Mouse (Mus musculus) G1E (cell line): ENCODE data around the gene Zfp512b.

Experiments
- CTCF ChIP-seq: IDR thresholded peaks from 2 replicates; pipeline ENCODE4 v1.5.1; 2012; ENCODE audit warnings: low read depth, low read length, inconsistent platforms, mixed read lengths
- GATA1 ChIP-seq: IDR thresholded peaks from 2 replicates; pipeline ENCODE4 v1.6.1; 2012; ENCODE audit warnings: borderline replicate concordance, low read length, inconsistent platforms, mixed read lengths
- TAL1 ChIP-seq: conservative IDR thresholded peaks from 2 replicates; pipeline ENCODE4 v1.6.1; 2012; ENCODE audit warnings: low read depth, low read length, inconsistent platforms, mixed read lengths

DNA sequence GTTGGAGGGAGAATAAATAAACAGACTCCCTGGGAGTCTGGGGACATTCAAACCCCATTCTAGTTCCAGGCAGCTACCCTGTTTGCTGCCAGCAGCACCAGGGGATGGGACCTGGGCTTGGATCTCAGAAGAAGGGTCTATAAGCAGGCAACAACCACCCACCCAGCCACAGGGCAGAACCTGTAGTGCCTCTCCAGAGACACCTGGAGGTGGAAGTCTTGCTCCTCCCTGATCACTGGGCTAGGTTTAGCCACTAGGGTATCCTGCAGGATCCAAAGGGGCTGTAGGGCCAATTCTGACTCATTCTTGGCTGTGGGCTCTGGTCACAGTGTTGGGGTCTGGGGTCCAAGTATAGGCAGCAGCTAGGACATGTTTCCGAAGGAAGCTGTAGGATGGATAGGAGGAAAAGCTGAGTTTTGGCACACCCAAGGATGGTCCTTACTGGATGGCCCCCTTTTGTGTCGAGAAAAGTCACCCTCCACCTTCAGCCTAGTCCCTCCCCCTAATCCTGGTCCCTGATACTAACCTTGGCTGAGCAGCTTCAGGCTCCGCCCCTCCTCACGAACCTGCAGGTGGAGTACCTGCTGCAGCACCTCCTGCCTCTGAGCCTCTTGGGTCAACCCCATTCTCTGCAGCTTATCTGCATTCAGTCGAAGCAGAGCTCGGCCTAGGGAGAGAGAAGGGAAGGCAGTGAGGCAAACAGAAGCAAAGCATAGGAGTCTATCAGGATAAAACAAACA lies 3.8 kb upstream of the Zfp512b start:
- TF ChIP-seq GATA1 (no peak), CTCF (no peak), TAL1 (no peak)
